Mouse (Mus musculus) activated CD4-positive, CD25-positive, alpha-beta regulatory T cell, adult 4 months (primary cell): ENCODE results near the gene Phf14. TPM values are rescaled to one million over a fixed set of nuclear protein-coding genes. Genes with fewer than 3 reads are reported as not detected.
"Not testable (repeated sequence)": the region's sequence is repeated elsewhere in the genome, so short reads cannot be mapped to it uniquely, and the experiment has no call there.

Experiments used
- ATAC-seq: one replicate; pipeline ENCODE4 v1.8.0; 2017
- polyA plus RNA-seq, 2 experiments: library from polyadenylated mRNA; unstranded; fragments of 100-300 nt; shearing (Covaris generic); gene quantifications; one replicate each; pipeline ENCODE4 v1.2.1; 2017

The Phf14 gene
- polyA plus RNA-seq, 2 experiments from 2014 or later: 35.0 to 57.6 TPM

DNA sequence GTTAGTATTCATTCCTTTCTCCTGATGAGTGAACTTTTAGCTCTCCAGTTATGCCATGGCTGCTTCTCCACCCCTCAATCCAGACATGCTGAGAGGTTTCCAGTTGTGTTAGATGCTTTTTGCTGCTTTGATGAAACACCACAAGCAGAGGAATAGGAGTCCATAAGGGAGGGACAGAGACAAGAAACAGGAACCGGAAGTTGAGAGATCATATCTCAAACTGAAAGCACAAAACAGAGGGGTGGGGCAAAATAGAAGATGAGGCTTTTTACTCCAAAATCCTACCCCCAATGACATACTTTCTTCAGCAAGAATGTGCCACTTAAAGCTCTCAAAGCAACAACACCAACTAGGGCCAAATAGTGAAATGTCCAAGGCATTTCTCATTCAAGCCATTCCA, 188.1 kb downstream of the Phf14 start:
- ATAC-seq: no peak

DNA sequence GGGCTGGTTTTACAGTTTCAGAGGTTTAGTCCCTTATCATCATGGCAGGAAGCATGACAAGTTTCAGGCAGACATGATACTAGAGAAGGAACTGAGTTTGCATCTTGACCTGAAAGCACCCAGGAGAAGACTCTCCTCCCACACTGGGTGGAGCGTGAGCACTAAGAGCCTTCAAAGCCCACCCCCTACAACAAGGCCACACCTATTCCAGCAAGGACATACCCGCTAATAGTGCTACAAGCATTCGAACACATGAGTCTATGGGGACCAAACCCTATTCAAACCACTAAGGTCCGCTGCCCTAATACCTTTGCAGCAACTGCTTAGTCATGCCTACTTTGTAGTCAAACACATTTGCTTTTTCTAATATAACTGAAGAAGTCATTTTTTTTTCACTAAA, 189.5 kb downstream of the Phf14 start:
- ATAC-seq: no peak

DNA sequence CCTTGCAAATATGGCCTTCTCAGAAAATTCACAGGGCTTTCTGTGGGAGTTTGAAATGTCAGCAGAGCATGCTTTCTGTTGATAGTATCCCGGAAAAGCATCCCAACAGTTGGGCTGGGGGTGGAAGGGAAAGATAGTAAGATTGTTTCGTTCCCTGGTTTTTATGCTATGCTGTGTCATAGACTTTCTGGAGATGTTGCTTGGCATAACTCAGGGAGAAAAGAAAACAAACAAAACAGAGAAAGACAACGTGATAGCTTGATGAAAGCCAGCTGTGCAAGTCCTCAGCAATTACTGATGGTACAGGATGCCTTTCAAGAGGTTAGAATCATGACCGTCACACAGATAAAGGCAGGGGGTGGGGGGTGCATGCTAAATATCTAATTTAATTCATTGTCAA, 197.5 kb downstream of the Phf14 start:
- ATAC-seq: no peak

DNA sequence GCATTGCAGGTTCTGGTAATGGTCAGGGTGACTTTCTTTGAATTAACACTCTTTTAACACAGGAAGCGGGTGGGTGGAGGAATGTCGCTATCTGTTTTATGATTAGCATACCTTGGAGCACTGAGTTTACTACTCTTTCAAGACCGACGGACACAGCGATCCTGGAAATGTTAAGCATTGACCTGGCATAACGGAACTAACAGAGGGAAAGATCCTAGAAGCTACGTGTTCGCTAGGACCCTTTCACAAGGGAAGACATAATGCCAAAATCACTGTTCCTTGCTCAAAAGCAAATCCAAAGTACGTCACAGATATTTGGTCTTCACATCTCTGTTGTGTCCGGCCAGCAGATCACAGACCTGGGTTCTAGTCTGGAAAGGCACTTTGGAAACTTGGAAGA, 199.7 kb downstream of the Phf14 start:
- ATAC-seq: no peak

DNA sequence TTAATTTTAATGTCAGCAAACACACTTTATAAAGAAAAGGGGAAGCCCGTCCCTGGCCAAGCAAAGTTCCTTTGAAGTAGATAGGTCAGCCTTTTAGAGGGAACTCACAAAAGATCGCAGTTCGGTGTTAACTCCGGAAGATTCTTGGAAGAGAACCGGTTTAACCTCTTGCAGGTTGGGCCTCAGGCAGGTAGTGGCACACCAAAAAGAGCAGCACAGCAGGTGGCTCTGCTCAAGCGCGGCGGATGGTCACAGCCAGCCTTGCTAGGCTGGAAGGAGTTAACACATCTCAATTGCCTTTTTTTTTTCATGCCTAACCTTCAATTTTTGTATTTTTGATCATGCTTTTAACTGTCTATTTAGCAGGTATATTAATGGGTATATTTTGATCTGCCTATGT, 200.2 kb downstream of the Phf14 start:
- no peak for ATAC-seq

DNA sequence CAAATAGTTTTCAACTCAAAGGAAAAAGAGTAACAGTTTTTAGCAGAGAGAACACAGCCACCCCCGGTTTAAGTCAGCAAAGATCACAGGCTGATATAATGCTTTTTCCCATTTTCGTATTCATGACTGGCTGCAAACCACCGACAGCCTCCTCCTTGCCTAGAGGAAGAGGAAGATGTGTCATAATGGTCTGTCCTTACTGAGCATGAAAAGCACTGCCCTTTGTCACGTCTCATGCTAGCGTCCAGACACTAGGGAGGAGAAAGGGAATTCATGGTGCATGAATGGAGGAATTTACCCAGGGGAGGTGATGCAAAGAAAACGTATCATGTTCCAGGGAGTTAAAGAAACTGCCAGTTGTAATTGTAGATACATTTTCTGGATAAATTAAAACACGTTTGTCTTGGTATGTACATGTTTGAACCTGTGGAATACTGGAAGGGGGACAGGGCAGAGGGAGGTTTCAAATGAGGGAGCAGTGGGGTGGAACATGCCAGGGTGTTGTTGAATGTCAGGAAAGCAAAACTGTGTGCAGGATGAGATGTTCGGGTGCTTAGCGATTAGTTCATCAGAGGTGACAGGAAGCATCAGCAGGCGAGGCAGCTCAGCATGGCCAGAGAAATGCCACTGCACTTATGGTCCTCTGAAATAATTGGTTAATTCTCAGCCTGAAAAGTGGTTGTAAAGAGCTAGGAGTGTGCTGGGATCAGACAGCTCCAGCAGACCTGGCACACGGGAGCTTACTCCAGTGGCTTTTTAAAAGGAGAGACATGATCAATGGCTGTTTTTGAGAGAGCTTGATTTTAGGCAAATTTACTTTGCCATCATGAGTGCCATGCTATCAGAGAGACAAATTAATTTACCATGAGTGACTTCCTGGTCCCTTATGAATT, 209.6 kb downstream of the Phf14 start:
- no peak for ATAC-seq

DNA sequence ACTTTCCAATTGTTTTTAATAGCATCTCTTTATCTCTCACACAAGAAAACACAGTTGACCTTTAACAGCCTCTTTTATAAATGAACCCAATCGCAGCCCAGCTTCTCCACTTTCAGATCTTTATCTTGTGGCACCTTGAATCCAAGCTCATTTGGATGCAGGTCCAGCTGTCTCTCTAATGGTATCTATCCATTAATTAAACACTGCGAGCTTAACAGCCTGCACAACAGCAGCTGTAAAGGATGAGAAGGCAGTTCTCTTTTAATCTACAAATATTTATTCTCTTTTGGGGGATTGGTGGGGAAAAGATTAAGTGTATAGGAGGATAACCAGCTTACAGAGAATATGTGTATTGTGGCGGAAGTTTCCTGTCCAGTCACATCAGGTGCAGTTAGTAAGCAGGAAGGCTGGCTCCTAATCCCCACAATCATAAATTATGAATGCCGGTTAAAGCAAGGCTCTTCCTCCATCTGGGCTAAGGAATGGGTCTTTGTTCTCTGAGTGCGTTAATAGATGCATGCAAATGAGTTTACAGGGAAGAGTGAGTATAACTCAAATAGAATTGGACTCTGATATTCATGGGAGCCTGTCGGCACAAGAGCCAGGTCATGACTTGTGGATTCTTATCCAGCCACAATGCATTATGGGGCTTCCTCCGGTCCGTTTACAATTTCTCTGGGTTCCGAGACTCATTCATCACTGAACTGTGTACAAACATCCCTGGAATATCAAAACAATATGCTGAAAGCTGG, 210.4 kb downstream of the Phf14 start:
- ATAC-seq: no peak

DNA sequence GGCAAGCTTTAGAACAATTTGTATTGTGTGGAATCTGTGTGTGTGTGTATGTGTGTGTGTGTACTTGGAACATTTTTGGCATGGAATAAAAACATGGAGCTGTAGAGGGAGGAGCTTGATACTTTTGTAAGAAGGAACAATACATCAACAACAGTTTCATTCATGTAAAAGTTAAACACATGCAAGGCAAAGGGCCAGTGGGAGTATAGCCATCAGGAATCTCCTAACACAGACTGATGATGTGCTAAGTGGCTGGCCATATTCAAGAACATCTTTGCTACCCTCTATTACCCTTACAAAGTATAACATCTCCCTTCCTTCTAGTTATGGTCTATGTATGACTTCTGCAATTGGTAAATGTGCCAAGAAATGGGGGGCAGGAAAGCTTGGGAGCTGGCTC, 215.2 kb downstream of the Phf14 start:
- no peak for ATAC-seq

DNA sequence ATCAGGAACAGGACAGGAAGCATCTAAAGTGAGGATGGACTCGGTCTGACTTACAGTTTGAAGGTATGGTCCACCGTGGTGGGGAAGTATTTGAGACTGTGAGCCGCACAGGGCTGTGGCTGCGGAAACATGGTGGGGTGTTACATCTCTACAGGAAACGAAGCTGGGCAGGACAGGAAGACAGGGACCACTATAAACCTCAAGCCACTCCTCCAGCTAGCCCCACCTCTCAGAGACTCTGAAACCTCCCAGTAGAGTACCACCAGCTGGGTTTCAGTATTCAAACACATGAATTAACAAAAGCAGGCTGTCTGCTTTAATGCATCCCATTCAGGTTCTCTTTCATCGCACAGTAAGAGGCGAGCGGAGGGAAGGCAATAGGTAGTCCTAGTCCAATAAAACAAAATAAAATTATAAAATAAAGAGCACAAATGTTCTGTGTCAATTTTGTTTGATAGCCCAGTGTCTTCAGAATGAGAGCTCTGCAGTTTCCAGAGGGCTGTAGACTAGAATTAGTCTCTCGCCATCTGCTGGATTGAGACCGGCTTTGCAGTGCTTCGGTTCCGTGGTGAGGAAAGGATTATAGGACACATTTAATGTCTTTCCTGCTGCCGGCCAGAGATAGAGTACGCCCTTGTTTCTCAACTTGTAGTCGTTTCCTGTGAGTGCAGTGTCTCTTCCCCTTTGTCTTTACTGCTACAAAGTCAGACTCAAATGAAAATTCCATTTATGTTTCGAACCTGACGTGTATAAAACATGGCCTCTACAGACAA, 217.6 kb downstream of the Phf14 start:
- ATAC-seq: peak; percentile 87

DNA sequence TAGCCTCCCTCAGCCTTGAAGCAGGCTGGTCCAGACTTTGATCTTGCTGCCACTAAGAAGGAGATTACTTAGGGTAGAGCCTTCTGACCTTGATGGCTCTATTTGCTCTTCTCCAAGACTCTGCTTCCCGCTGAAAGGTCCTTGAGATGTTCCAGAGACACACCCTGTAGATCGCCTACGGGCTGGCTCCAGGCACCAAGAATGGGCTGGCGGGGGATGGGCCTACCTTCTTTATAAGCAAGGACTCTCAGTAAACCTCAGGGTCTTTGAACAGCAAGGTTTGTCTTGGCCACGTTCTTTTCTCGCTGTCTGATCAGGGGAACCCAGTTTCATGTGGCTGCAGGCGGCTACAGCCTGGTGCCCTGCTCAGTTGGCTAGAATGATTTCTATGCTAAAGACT, 219.0 kb downstream of the Phf14 start:
- ATAC-seq: not testable (repeated sequence)

DNA sequence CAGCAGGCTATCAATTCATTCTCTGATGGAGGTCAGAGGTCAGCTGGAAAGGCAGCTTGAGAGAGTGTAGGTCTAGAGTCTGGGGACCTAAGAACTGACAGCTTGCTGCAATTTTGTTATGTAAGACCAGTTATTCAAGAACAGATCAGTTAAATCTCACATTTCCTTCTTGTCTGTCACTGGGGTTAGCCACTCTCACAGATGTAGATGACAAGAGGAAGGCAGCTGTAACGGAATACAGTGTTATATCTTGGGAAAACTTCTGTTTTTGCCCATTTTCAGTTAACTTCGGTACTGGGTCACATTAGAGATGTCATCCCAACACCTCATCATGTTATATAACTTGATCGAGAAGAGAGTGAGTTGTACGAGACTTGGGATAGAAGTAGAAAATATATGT, 219.7 kb downstream of the Phf14 start:
- ATAC-seq: no peak

Other genes with a start within 250 kb of the Phf14 start
- 100 to 1,000 TPM; 536 to 581 TPM for gene Ndufa4, start 312 bp upstream of the Phf14 start, polyA plus RNA-seq